Mouse (Mus musculus): ENCODE measurements around the gene Kat5.

The Kat5 gene

DNA sequence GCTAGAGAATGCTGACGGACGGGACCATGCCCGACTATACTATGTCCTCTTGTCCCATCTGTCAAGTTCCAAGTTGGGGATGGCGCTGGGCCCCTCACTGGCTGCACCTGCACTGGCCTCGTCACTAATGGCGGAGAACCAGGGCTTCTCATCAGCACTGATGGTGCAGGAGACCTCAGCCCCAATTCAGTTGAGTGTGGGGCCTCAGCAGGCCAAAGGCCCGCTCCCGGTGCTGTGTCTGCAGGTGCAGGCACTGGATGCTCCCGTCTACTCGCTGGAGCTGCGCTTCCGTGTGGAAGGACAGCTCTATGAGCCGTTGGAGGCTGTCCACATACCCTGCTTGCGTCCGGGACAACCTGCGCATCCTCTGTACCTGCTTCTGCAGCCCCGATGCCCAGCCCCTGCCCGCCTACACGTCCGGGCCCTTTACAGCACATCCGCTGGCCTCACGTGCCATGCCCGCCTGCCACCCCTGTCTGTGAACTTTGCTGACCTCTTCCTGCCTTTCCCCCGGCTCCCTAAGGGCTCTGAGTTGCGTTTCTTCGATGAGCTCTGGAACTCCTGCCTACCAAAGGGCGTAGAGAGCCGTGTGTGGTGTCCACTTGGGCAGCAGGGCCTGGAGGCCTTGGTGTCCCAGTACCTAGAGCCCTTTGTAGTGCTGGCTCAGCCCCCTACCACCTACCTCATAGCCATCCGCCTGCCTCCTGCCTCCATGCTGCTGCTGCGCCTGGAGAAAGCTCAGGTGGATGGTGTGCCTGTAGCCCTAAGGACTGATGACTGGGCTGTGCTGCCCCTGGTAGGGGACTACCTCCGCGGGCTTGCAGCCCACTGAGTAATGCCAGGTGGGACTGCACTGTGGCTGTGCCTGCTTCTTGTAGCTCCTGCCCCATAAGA, 39.4 kb downstream of the Kat5 start:
- no peak for DNase-seq

DNA sequence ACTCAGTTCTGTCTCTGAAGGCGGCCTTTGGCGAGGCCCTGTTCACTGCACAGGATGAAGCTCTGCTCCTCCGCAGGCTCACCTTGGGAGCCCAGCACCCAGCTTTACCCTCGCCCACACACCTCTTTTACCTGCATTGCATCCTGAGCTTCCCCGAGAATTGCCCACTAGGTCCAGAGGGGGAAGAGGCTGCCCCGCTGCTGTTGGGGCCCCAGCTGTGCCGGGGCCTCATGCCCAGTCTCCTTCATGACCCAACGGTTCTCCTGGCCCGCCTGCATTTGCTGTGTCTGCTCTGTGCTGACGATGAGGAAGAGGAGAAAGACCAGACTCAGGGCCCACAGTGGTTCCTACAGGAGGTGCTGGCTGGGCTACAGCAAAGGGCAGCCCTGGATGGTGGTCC, 40.5 kb downstream of the Kat5 start:
- no peak for DNase-seq

DNA sequence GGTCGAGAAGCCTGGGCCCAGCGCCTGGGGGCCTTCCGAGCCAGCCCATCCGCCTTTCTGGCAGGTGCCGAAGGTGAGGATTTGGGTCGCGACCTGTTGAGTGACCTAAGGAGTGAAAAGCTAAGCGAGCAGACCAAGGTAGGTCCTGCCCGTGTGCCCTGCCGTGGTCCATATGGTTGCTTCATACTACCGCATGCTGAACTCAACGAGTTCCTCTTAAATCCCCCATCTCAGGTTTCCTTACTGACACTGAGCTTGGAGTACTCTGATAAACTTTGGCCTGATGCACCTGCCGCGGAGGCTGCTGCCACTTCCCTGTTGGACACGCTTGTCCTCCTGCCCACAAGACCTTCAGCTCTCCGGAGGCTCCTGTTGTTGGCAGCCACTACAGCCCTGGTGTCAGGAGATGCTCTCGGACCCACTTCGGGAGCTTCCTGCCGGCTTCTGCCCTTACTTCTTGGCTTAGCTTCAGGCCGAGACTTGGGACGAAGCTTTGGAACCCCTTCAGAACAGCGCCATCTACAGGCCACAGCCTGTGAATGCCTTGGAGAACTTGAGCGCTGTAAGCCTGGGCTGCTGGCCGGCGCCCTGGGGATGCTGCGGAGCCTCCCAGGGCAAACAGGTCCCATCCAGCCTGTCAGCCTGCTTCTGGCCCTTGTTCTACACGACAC, 41.4 kb downstream of the Kat5 start:
- peak; percentile 81 for DNase-seq

GRCm38 (mm10) chr19:5567534-5568469, 42.2 kb downstream of the Kat5 start, which contains the start of gene Ap5b1:
Gene Ap5b1, plus strand, starts transcription at chr19:5568025.
- peak; percentile 91 for DNase-seq

DNA sequence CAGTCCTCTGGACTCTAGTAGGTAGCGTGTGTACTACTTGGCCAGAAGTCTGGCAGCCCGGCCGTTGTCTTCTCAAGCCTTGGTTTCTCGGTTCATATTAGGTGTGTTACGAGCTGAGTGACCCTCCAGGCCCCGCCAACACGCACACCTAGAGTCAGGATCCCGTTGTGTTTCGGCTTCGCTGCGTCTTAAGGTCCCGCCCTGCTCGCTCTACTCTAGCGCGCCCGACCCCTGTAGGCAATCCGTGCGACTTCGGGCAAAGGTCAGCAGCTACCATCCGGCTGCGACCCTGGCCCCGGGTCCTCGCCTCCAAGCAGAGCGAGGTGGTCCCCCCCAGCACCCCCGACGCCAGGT, 42.9 kb downstream of the Kat5 start:
- no peak for DNase-seq

DNA sequence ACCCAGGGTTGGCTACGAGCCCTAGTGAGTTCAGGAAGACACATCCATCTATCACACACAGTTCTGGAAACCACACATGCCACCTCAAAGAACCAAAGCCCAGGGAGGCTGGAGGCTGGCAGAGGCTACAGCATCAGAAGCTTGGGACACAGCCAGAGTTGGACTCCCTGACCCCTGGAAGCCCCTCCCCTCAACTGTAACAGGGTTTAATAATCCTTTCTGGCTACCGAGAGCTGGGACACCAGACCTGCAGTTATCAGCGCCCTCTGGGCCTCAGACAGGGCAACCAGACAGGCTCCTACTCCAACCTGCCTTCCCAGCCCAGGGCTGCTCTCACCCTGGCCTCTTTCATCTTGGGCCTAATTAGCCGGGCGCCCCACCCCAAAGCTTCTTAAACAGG, 43.7 kb downstream of the Kat5 start:
- no peak for DNase-seq

DNA sequence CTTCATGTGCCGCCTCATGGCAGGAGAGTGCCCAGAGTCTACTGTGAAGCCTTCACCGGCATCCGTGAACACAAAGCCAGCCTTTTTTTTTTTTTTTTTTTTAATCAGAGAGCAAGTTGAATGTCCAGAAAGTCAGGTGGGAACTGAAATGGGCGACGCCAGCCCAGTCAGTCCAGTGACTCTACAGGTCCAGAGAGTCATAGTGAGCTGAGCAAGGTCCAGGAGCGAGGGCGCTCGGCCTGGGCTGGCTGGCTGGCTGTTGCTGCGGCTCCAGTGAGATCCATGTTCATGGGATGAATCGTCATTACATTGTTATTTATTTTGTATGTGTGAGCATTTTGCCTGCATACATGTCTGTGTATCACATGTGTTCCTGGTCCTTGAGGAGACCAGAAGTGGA, 47.3 kb downstream of the Kat5 start:
- DNase-seq = no peak

DNA sequence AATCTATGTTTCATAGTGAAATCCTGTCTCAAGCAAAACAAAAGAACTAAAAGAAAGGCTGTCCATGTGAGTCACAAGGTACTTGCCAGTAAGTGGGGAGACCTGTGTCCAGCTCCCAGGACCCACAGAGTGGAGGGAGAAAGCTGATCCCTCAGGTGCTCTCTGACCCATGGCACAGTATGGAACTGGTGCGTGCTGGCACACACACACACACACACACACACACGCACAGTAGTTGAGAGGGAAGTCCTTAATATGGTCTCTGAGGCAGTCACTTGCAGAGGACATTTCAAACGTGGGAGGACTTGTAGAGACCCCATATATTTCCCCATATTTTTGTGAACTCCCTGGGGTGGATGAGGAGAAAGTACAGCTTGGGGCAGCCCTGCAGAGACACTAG, 48.2 kb downstream of the Kat5 start:
- DNase-seq = no peak

DNA sequence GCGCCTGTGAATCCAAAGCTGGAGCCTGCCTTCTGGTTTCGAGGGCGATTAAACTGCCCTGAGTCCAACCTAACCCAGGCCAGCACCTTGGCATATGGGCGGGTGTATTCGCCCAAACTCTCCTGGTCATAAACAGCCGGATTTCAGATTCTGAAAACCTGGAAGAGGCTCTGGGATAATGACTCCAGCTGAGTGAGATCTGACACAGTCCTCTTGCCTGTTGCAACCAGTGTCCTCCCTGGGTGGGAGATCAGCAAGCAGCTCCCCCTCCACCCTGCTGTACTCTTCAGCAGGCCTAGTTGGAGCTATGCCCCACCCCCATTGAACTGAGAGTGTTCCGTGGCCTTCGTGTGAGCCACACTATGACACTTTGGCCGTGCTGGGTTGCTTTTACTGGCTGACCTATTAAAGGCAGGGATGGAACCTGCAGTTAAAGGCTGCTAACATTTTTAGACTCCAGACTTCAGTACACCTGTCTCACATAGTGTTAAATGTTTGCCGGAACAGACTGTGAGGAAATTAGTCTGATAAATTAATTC, 48.7 kb downstream of the Kat5 start:
- DNase-seq = no peak

- DNase-seq = no peak
Observed at GRCm38 (mm10) chr19:5560457-5561041, 49.5 kb downstream of the Kat5 start, which contains the start of gene Ovol1. Gene Ovol1, minus strand, starts transcription at chr19:5560646.

DNA sequence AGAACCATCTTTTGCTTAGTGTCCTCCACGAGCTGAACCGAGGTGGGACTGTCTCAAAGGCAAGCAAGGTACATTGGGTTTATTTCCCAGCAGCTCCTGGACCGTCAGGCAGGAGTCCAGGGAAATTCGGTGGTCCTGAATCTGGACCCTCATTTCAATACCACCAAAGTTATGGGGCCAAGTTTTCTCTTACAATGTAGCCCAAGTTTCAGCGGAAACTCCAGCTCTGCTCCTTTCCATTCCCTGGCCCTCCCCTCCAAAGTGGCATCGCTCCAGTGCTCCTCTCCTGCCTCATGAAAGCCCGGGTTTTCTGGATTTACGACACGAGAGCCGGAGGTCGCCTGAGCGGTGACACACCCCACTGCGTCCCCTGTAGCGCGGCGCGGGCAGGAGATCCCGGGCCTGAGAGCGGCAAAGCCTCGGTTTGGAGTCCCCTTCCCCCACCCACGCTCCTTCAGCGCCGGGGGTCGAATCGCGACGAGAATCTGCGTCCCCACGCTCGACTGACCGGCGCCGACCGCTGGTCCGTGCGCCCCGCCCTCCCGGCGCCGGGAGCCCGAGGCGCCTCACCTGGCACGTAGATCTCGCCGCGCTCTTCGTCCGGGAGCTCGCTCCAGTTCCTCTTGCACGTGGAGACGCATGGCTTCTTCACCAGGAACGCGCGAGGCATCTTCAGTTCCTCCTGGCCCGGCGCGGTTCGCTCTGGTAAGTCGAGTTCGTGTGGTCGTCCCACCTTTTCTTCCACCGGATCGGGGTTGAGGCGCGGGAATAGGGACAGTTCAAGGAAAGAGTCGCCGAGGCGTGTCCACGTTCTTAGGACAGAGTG, 50.2 kb downstream of the Kat5 start:
- DNase-seq = no peak

DNA sequence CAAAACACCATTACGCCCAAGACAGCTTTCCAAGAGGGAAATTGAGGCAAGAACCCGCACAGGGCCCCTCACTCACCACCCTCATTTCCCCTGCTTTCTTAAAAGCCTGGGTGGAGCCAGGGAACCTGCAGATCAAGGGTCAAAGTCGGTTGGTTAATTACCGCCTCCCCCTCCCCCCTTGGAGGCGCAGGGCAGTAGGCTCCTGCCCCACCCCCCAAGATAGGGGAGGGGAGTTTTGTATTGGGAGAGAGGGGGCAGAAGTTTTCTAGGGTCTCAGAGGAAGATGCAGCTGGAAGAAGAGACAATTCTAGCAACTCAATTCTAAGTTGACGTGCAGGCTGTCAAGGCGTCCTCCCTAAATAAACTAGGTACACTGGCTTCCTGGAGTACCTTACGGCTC, 50.8 kb downstream of the Kat5 start:
- no peak for DNase-seq

GRCm38 (mm10) chr19:5558770-5559169, 51.3 kb downstream of the Kat5 start:
- DNase-seq = no peak

- DNase-seq = no peak
Observed at GRCm38 (mm10) chr19:5558169-5558568, 51.9 kb downstream of the Kat5 start.

- no peak for DNase-seq
Observed at GRCm38 (mm10) chr19:5554212-5554611, 55.8 kb downstream of the Kat5 start.

DNA sequence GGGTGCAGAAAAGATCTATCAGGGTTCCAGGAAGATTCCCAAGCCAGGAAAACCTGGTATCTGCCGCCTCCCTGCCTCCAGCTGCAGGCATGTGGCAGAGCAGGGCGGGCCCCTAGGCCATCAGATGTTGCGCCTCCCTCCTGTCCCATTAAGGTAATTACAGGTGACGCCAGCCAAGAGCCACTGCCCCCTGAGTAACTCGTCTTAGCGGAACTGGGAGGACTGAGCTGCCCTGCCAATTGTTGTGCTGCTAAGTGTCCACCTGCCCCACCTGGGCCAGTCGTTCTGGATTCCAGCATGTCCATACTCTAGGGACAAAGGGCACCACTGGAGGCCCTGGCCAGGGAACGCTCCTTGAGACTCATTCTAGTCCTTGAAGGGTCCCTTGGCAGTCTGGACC, 56.2 kb downstream of the Kat5 start:
- no peak for DNase-seq
